In genomic region chr11:7630637-7631036, GRCm38 (mm10) we compare ENCODE assay signal across 11 mouse cellular contexts.
DNase-seq lines count a peak whose midpoint lies in the region; ATAC-seq and TF ChIP-seq lines count a peak whose summit lies in the region.
"Had no signal": no experiment of that assay in that cellular context is flagged by ENCODE, and none has a peak within 500 bp of the region (broad histone marks: within the 10 kb centered on the region; RNA-seq: fewer than 3 reads in every experiment).

No protein-coding gene starts in this region.

- TF ChIP-seq CTCF in brain, embryonic 14.5 days (IDR thresholded peaks at IDR 0.05; ENCODE audit: borderline replicate concordance, extremely low read depth, insufficient read depth, insufficient read length) = no peak

- peak; percentile 7 to 24 for DNase-seq in left cerebral cortex, adult 18-20 months (ENCODE audit: low spot score in 2 of 2)
- no peak for DNase-seq in left cerebral cortex, adult 8-10 months (ENCODE audit: low spot score in 2 of 2)
- DNase-seq in 416B (ENCODE audit: low read depth) (peak; percentile 17), MN1 (ENCODE audit: low spot score) (no peak)
- DNase-seq in brain, embryonic 14.5 days (ENCODE audit: low read depth) = peak; percentile 58
- DNase-seq in layer of hippocampus, adult 18-20 months (ENCODE audit: low spot score in 2 of 2) = peak; percentile 36 to 65
- no peak for DNase-seq in kidney, postnatal 4 days
- DNase-seq: heart, adult 11 months; kidney, postnatal 36 days had no signal

- ATAC-seq in inflammation-experienced regulatory T-cells, adult 6 months = no peak
- ATAC-seq: intestine, embryonic 16.5 days had no signal

- TF ChIP-seq POLR2A in brain, embryonic 14.5 days (IDR thresholded peaks at IDR 0.05; ENCODE audit: borderline replicate concordance, extremely low read depth, insufficient read depth, insufficient read length, poor library complexity, severe bottlenecking) = no peak

Comparison
In these comparisons a context has a peak if more than half of its experiments do, and no peak if none do; other contexts are left out.
1. DNase-seq: peak in left cerebral cortex, adult 18-20 months (2 of 2), 416B (single experiment), brain, embryonic 14.5 days (single experiment) and layer of hippocampus, adult 18-20 months (2 of 2); none in left cerebral cortex, adult 8-10 months (0 of 2), MN1 (single experiment) and kidney, postnatal 4 days (0 of 2).